Mouse (Mus musculus) ovary, adult 18-20 months (tissue): ENCODE results near the gene Itpripl2.
A peak's percentile ranks its signal among the peaks of the same experiment; 100 is the strongest.

Experiments
- DNase-seq: peaks from one replicate; pipeline ENCODE4 v3.0.0; 2022; ENCODE audit warnings: low spot score, mixed read lengths

Itpripl2 gene

GRCm38 (mm10) chr7:118488060-118488664 is 3.6 kb downstream of the Itpripl2 start:
- no peak for DNase-seq

DNA sequence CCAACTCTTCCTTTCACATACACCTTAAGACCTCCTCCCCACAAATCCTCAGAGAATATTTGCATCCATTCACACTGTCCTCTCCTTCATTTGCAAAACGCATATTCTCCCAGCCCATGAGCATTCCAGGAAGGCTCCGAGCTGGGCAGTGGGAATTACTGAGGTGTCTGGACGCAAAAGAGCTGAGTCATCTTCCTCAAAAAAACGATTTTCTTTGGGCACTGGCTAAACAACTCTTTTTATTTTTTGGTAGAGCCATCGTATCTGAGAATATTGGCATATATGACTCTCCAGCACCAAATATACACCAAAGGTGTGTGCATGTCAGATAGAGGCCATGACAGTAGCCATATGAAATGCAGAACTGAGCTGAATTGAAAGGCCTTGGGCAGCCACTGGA is 4.9 kb downstream of the Itpripl2 start:
- no peak for DNase-seq

DNA sequence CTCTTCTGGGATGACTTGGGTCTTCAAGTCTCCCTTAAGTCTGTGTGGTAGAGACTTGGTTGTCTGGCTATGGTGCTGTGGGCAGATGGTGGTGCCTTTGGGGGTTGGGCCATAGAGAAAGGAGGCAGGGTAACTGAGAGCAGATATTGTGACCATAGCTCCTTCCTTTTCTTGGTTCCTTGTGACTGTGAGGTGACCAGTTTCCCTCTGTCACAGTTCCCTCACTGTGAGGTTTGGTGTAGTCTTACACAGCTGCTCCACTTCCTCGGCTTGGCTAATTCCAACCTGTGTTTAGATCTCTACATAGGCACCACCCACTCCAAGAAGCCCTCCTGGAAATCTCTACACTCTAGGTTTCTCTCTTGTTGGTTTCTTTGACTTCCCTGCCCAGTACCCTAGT is 7.8 kb downstream of the Itpripl2 start:
- DNase-seq: no peak

DNA sequence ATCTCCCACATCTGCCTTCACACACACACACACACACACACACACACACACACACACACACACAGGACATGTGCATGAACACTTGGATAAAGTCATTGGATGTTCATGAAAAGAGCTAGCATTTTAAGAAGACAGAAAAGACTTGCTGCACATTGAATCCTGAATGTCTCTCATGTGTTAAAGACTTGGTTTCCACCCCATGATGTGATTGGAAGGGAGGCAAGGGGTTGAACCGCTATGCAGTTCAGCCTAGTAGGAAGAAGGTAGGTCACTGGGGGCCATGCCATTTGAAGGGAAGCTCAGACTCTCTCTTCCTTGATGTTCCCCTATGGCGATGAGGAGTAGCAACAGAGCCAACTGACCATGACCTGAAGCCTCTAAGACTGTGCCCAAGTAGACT is 9.8 kb downstream of the Itpripl2 start:
- DNase-seq: no peak

GRCm38 (mm10) chr7:118481047-118481810 is 10.5 kb downstream of the Itpripl2 start:
- DNase-seq: no peak

DNA sequence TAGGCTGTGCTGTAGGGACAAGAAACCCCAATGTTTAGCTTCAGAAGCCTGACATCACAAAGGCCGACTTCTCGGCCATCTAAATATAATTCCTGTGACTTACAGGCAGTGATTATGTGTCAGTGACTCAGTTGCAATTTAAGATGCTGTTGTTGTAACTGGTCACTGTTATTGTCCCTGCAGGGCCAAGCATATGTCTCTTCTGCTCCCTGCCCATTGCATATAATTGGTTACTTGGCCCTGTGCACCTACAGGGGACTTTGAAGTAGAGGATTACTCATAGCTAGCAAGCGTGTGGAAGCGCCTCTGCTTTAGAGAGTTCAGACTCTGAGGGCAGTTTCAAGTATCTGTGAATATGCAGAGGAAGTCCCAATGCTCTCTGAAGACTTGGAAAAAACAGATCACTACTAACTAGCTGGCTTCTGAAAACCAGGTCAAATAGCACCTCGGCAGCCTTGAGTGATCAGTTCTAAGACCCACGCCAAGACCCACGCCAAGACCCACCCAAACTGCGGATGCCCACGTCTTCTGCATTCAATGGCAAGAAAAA is 11.5 kb downstream of the Itpripl2 start:
- no peak for DNase-seq

- peak; percentile 33 for DNase-seq
These were observed 12.9 kb downstream of the Itpripl2 start for GRCm38 (mm10) chr7:118478835-118479312.

- no peak for DNase-seq
These were observed 15.3 kb downstream of the Itpripl2 start for GRCm38 (mm10) chr7:118476428-118476827.

DNA sequence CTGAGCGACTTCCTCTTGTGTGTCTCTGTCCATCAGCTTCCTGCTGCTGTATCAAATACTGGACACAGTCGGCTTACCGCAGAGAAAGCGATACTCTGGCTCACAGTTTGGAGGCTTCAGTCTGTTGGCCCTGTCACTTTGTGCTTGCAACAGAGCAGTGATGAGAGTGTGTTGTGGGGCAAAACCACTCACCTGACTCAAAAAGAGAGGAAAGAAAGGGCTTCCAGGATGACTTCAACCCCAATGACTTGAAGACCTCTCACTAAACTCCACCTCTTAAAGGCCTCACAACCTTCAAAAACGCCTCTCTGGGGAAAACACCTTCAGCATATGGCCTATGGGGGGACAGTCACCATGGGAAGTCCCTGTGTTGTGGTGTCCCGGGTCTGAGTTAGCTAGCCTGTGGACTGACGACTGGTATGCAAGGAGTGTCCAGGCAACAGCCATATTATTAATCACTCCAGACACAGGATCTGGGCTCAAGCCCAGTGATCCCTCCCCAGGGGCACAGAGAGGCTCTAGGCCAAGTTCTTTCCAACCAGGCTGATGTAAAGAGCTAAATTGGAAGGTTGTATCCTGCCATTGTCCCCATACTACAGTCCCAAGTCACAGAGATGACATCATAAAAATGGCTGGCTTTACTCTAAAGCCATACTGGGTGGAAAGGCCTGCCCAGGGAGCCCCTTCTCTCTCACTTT is 16.6 kb downstream of the Itpripl2 start:
- no peak for DNase-seq

GRCm38 (mm10) chr7:118472886-118473285 is 18.9 kb downstream of the Itpripl2 start:
- no peak for DNase-seq

GRCm38 (mm10) chr7:118468060-118468459 is 23.7 kb downstream of the Itpripl2 start:
- no peak for DNase-seq

DNA sequence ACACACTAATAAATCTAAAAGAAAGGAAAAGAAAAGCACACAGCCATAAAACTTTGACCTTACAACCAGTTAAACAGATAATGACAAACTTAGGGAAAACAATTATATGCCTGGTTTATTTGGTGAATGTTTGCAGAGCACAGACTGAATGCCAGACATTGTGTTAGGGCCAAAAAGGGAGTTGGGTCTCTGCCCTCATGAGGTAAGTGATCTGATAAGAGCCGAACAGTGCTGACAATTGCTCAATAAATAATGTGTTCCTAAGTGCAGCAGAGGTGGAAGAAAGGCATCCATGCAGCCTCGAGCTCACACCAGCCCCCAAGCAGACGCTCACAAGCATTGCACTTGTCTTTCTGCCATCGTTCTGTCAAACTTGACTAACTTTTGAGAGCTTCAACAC is 27.3 kb downstream of the Itpripl2 start:
- DNase-seq: no peak

DNA sequence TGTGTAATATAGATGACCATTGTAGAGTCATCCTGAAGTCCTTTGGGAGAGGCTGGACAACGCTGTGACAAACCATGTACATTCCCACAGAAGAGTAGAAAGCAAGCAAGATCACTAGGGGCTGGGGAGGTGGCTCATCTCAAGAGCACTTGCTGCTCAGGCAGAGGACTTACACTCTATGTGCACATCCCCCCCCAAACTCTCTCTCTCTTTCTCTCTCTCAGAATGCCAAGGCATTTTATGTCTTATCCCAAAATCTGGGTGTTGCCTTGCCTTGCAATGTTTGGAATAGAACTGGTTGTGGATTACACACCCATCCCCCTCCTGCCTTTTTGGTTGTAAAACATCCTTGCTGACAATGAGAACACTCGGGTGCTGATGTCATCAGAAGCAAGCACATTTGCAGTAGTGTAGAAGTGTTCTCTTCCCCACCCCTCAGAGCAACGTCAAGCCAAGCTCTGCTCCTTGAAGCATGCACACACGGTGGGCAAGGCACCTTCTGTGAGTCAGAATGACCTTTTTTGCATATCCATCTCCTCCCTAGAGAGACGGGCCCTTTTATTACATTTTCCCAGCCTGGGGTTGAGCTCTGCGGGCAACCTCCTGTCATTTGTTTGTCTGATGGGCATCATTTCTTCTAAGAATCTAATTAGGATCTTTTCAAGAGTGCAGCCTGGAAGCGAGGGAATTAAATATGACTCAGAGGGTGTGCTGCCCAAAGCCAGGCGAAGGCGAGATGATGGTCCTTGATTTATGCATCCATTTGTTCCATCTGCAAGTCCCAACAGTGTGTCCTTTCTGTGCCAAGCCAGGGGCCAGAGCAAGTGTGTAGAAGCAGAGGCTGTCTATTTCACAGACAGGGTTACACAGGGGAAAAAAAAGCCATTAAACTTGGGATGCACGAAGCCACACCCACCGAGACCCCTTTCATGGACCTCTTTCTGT is 28.7 kb downstream of the Itpripl2 start:
- DNase-seq: no peak

- DNase-seq: no peak
These were observed 30.2 kb downstream of the Itpripl2 start for GRCm38 (mm10) chr7:118461400-118462136.

GRCm38 (mm10) chr7:118453722-118454121 is 38.1 kb downstream of the Itpripl2 start:
- no peak for DNase-seq

DNA sequence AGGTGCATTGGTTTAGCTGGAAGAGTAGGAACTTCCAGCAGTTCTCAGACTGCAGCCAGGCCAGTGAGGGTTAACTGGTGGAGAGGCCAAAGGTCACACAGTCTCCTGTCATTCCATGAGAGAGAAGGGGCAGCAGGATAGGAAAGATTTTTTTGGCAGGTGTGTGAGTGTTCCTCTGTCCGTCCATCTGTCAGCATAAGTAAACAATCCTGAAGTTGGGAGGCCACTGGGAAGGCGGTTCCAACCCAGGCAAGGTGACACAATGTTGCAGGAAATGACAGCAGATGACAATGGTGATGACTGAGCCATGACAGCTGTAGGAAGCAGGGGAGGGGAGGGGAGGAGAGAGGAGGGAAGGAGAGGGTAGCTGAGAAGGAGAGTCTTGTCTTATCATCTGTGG is 38.8 kb downstream of the Itpripl2 start:
- no peak for DNase-seq

DNA sequence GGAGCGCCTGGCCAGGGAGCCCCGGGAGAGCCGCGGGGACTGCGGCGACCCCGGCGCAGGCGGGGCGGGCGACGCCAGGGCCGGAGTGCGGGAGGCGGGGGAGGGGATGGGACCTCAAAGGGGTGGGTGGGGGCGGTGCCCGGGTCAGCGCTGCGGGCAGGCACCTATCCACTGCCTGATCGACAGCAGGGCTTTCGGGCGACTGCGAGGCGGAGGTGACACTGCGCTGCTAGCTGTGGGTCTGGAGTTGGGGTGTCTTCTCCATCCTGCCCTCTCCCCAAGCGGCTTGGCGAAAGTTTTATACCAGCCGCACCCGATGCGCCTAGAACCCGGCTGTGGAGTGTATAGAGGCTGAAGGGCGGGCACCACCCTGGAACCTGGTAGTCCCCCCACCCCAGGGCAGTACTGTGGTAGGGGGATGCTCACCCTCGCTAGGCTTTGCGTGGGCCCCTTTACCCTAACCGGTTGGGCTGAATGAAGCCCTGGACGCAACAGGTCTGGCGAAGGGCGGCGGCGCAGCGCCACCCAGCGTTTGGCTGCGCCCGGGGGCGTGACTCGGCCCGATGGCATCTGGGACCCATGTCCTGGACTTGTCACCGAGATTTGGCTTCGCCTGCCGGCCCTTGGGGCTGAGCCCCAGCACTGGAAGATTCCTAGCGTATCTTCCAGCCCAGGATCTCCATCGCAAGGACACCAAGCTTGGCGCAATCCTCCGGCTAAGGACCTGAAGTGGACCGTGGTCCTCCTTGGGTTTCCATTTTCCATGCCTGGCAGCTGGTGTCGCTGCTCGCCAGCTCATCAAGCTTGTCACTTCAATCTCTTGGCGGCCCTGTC is 43.4 kb downstream of the Itpripl2 start, which contains the start of gene Syt17:
TSS of gene Syt17 (minus strand) at position 89 of the 834 bp plus-strand sequence.
- peak; percentile 20 for DNase-seq

GRCm38 (mm10) chr7:118447291-118448133 is 44.3 kb downstream of the Itpripl2 start:
- peak; percentile 30 for DNase-seq
